Mouse (Mus musculus) kidney, postnatal 0 days (tissue): ENCODE measurements around the gene Hipk4. TPM values are rescaled to one million over a fixed set of nuclear protein-coding genes. Genes with fewer than 3 reads are reported as not detected.

Experiments
- ATAC-seq: fragments of 200-750 bp; cut with Nextera tagmentation; replicated peaks from 2 replicates; pipeline ENCODE4 v1.8.0; 2017; ENCODE audit warnings: low read depth, moderate number of reproducible peaks, moderate TSS enrichment, moderate library complexity; ENCODE audit not compliant: low FRiP score
- DNase-seq: peaks from one replicate; pipeline ENCODE4 v3.0.0-alpha.2; 2016; ENCODE audit warnings: low spot score
- H3K27ac ChIP-seq: fragments of 300-500 bp; sonication (generic); 2 replicates; pipeline ENCODE4 v1.5.1; 2014; ENCODE audit warnings: mild to moderate bottlenecking
- H3K27me3 ChIP-seq: fragments of 300-500 bp; sonication (generic); 2 replicates; pipeline ENCODE4 v1.6.1; 2014; ENCODE audit warnings: low read length, mixed read lengths; ENCODE audit not compliant: insufficient read depth
- H3K36me3 ChIP-seq: fragments of 300-500 bp; sonication (generic); 2 replicates; pipeline ENCODE4 v1.6.1; 2014; ENCODE audit warnings: low read length, mixed read lengths; ENCODE audit not compliant: insufficient read depth
- H3K4me1 ChIP-seq: fragments of 300-500 bp; sonication (generic); replicated peaks from 2 replicates; pipeline ENCODE4 v1.6.1; 2014; ENCODE audit warnings: antibody characterized with exemption, low read length, mixed read lengths; ENCODE audit not compliant: insufficient read depth
- H3K4me2 ChIP-seq: fragments of 300-500 bp; sonication (generic); 2 replicates; pipeline ENCODE4 v1.6.1; 2014; ENCODE audit warnings: mild to moderate bottlenecking, low read length, moderate library complexity, mixed read lengths
- H3K4me3 ChIP-seq: fragments of 300-500 bp; sonication (generic); replicated peaks from 2 replicates; pipeline ENCODE4 v1.5.1; 2014; ENCODE audit warnings: low read depth, low read length
- H3K9ac ChIP-seq: fragments of 300-500 bp; sonication (generic); 2 replicates; pipeline ENCODE4 v1.6.1; 2014; ENCODE audit warnings: low read depth, low read length
- H3K9me3 ChIP-seq: fragments of 300-500 bp; sonication (generic); replicated peaks from 2 replicates; pipeline ENCODE4 v1.6.1; 2016; ENCODE audit warnings: low read length, inconsistent platforms, mixed read lengths
- CTCF ChIP-seq: IDR thresholded peaks from 2 replicates; pipeline ENCODE4 v1.5.1; 2016; ENCODE audit warnings: antibody characterized with exemption, low read depth, mild to moderate bottlenecking, moderate library complexity
- WGBS: fragments of 180-500 bp; shearing (Covaris S2); extraction: QIAGEN DNeasy Blood & Tissue Kit; methylation state at CpG from one replicate; pipeline ENCODE4 v1.1.7; 2014; 5-methylcytosine and 5-hydroxymethylcytosine counted together
- polyA plus RNA-seq: library from polyadenylated mRNA; unstranded; fragments of >200 nt; fragmentation: Nextera tagmentation; extraction: Ambion mirVana; gene quantifications from 2 replicates; pipeline ENCODE4 v1.2.1, GENCODE M21; 2015

Gene Hipk4
- polyA plus RNA-seq, 1 experiment from 2014 or later = 0.45 TPM

- DNase-seq = peak; percentile 6
- H3K9ac ChIP-seq = no peak overlapping the region
- WGBS = 50% methylated on average over 1 of the region's 1 CpGs
- no peaks in the 10 kb centered on the region for H3K9me3 ChIP-seq
- H3K27me3 ChIP-seq = no peaks in the 10 kb centered on the region
- H3K4me2 ChIP-seq = no peak overlapping the region
- H3K27ac ChIP-seq = peak overlapping the region; percentile 85; the same call in 1 of the 2 replicates
- 0 out of 2 replicates have a peak, but pooled peaks have one; percentile 12 for ATAC-seq
- peaks cover 6% of the 10 kb centered on the region for H3K4me1 ChIP-seq
- no peak overlapping the region for H3K4me3 ChIP-seq
- TF ChIP-seq CTCF = no peak
- H3K36me3 ChIP-seq = peaks cover 5% of the 10 kb centered on the region; the same call in 1 of the 2 replicates
These were observed 43.3 kb upstream of the Hipk4 start for GRCm38 (mm10) chr7:27479750-27480149.

- H3K9ac ChIP-seq = no peak overlapping the region
- H3K4me3 ChIP-seq = peak overlapping the region; percentile 29; the same call in 1 of the 2 replicates
- peaks cover 5% of the 10 kb centered on the region; the same call in 1 of the 2 replicates for H3K36me3 ChIP-seq
- no peak for TF ChIP-seq CTCF
- H3K4me1 ChIP-seq = peaks cover 6% of the 10 kb centered on the region; the same call in 1 of the 2 replicates
- H3K4me2 ChIP-seq = peak overlapping the region; percentile 59
- no peaks in the 10 kb centered on the region for H3K27me3 ChIP-seq
- ATAC-seq (no peak), DNase-seq (no peak)
- no peaks in the 10 kb centered on the region for H3K9me3 ChIP-seq
- peak overlapping the region; percentile 85 for H3K27ac ChIP-seq
- 65% methylated on average over 3 of the region's 3 CpGs for WGBS
These were observed 42.6 kb upstream of the Hipk4 start for GRCm38 (mm10) chr7:27480506-27480905.

GRCm38 (mm10) chr7:27480927-27481626 lies 42.0 kb upstream of the Hipk4 start:
- peak overlapping the region; percentile 29 for H3K4me3 ChIP-seq
- H3K9me3 ChIP-seq = no peaks in the 10 kb centered on the region
- H3K36me3 ChIP-seq = peaks cover 1% of the 10 kb centered on the region; the same call in 1 of the 2 replicates
- DNase-seq = no peak
- peak overlapping the region; percentile 85 for H3K27ac ChIP-seq
- peak overlapping the region; percentile 46 for H3K9ac ChIP-seq
- H3K4me2 ChIP-seq = peak overlapping the region; percentile 59
- no peak for TF ChIP-seq CTCF
- no peaks in the 10 kb centered on the region for H3K27me3 ChIP-seq
- 12% methylated on average over 11 of the region's 11 CpGs for WGBS
- ATAC-seq = no peak
- peaks cover 9% of the 10 kb centered on the region; the same call in 1 of the 2 replicates for H3K4me1 ChIP-seq

- Histone ChIP-seq H3K4me2 (peak overlapping the region; percentile 59), H3K4me1 (peaks cover 9% of the 10 kb centered on the region; the same call in 1 of the 2 replicates), H3K4me3 (peak overlapping the region; percentile 29), H3K27ac (peak overlapping the region; percentile 85), H3K27me3 (no peaks in the 10 kb centered on the region), H3K9me3 (no peaks in the 10 kb centered on the region), H3K36me3 (no peaks in the 10 kb centered on the region), H3K9ac (peak overlapping the region; percentile 46)
- DNase-seq = peak; percentile 94
- TF ChIP-seq CTCF = no peak
- under 1% methylated on average over 8 of the region's 12 CpGs for WGBS
- ATAC-seq = peak; percentile 95
These were observed 41.5 kb upstream of the Hipk4 start for GRCm38 (mm10) chr7:27481627-27481969.

- Histone ChIP-seq H3K36me3 (no peaks in the 10 kb centered on the region), H3K4me2 (no peak overlapping the region), H3K27me3 (no peaks in the 10 kb centered on the region), H3K4me3 (no peak overlapping the region), H3K4me1 (0 out of 2 replicates have a peak, but pooled peaks cover 9% of the 10 kb centered on the region), H3K27ac (no peak overlapping the region), H3K9ac (no peak overlapping the region), H3K9me3 (no peaks in the 10 kb centered on the region)
- DNase-seq (no peak), ATAC-seq (no peak)
- no peak for TF ChIP-seq CTCF
- 89% methylated on average over 4 of the region's 4 CpGs for WGBS
These were observed 39.2 kb upstream of the Hipk4 start for GRCm38 (mm10) chr7:27483860-27484259.

- no peaks in the 10 kb centered on the region for H3K27me3 ChIP-seq
- peaks cover 18% of the 10 kb centered on the region; the same call in 1 of the 2 replicates for H3K4me1 ChIP-seq
- H3K9me3 ChIP-seq = no peaks in the 10 kb centered on the region
- H3K27ac ChIP-seq = peak overlapping the region; percentile 97
- peak overlapping the region; percentile 85 for H3K4me2 ChIP-seq
- no peak for DNase-seq
- under 1% methylated on average over 13 of the region's 13 CpGs for WGBS
- H3K9ac ChIP-seq = peak overlapping the region; percentile 40; the same call in 1 of the 2 replicates
- TF ChIP-seq CTCF = no peak
- 0 out of 2 replicates have a peak, but pooled peaks cover 5% of the 10 kb centered on the region for H3K36me3 ChIP-seq
- peak overlapping the region; percentile 61 for H3K4me3 ChIP-seq
- ATAC-seq = no peak
These were observed 36.8 kb upstream of the Hipk4 start for GRCm38 (mm10) chr7:27486102-27486769.
